Mouse (Mus musculus): ENCODE measurements around the gene Rasgrp3. TPM values are rescaled to one million over a fixed set of nuclear protein-coding genes. Genes with fewer than 3 reads are reported as not detected.
A peak's percentile ranks its signal among the peaks of the same experiment; 100 is the strongest.
"Not testable (repeated sequence)": the region's sequence is repeated elsewhere in the genome, so short reads cannot be mapped to it uniquely, and the experiment has no call there.

Rasgrp3 gene
- polyA plus RNA-seq, 1 experiment from 2014 or later: 15.9 TPM

DNA sequence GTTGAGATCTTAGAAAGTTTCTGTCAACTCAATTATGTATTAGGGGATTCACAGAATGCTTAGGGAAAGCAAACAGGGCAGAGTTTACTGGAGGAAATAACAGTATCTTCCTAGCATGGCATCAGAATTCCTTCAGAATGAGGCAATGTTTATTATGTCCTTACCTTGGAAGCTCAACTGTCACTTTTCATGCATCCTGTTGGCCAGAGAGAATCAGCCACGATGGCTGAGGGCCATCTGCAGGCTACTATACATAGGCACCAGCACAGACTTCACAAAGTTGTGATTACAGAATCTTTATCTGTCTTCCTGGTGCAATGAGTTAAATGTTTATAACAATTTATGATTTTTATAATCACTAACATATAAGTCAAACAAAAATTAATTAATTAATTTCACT lies 13.3 kb downstream of the Rasgrp3 start:
- DNase-seq (ENCODE audit: low spot score) (no peak), ATAC-seq (replicated peaks; ENCODE audit: low FRiP score, low read depth) (no peak)
- 79% methylated on average over 1 of the region's 1 CpGs for WGBS
- no peaks in the 10 kb centered on the region for H3K9me3 ChIP-seq (replicated peaks; ENCODE audit: low read length)
- H3K4me2 ChIP-seq (ENCODE audit: low read length): no peak overlapping the region
- H3K4me3 ChIP-seq (replicated peaks; ENCODE audit: low read depth, low read length): no peak overlapping the region
- no peaks in the 10 kb centered on the region for H3K27me3 ChIP-seq (ENCODE audit: insufficient read depth, low read length)
- H3K4me1 ChIP-seq (replicated peaks; ENCODE audit: insufficient read depth, low read length): no peaks in the 10 kb centered on the region
- H3K9ac ChIP-seq (ENCODE audit: low read depth, low read length): no peak overlapping the region
- H3K36me3 ChIP-seq (ENCODE audit: insufficient read depth, low read length): no peaks in the 10 kb centered on the region
- H3K27ac ChIP-seq: no peak overlapping the region
- no peak for TF ChIP-seq CTCF (IDR thresholded peaks at IDR 0.05; ENCODE audit: low read depth)

DNA sequence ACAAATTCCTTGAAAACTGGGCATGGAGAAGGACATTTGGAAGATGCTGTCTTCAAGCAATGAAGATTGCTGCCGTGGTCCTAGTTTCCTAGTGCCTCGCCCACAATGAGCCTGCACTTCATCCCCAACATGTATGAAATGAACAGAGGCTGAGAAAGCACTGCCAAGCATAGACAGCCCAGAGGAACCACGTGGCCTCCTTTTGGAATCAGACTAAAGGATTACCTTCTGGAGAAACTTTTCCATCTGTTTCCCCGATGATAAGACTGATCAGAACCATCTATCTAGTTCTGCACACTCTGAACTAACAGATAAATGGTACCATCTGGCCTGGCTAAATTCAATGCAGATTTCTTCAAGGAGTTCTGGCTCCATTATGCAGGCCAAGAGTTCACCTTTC lies 16.6 kb downstream of the Rasgrp3 start:
- WGBS: 87% methylated on average over 4 of the region's 4 CpGs

GRCm38 (mm10) chr17:75453639-75454038 lies 17.9 kb downstream of the Rasgrp3 start:
- H3K9me3 ChIP-seq (replicated peaks; ENCODE audit: low read length): no peaks in the 10 kb centered on the region
- no peak for DNase-seq (ENCODE audit: low spot score)

More for the DNA sequence above, 16.6 kb downstream of the Rasgrp3 start:
- Histone ChIP-seq H3K4me3 (replicated peaks; ENCODE audit: low read depth, low read length) (no peak overlapping the region), H3K4me2 (ENCODE audit: low read length) (no peak overlapping the region), H3K4me1 (replicated peaks; ENCODE audit: insufficient read depth, low read length) (no peaks in the 10 kb centered on the region), H3K27ac (no peak overlapping the region), H3K9ac (ENCODE audit: low read depth, low read length) (no peak overlapping the region), H3K36me3 (ENCODE audit: insufficient read depth, low read length) (no peaks in the 10 kb centered on the region), H3K27me3 (ENCODE audit: insufficient read depth, low read length) (no peaks in the 10 kb centered on the region), H3K9me3 (replicated peaks; ENCODE audit: low read length) (no peaks in the 10 kb centered on the region)
- TF ChIP-seq CTCF (IDR thresholded peaks at IDR 0.05; ENCODE audit: low read depth): no peak
- no peak for ATAC-seq (replicated peaks; ENCODE audit: low FRiP score, low read depth)
- no peak for DNase-seq (ENCODE audit: low spot score)

GRCm38 (mm10) chr17:75456096-75456495 lies 20.4 kb downstream of the Rasgrp3 start:
- ATAC-seq (replicated peaks; ENCODE audit: low FRiP score, low read depth); H3K27me3 ChIP-seq (ENCODE audit: insufficient read depth, low read length); H3K36me3 ChIP-seq (ENCODE audit: insufficient read depth, low read length); H3K4me3 ChIP-seq (replicated peaks; ENCODE audit: low read depth, low read length); H3K9ac ChIP-seq (ENCODE audit: low read depth, low read length); DNase-seq (ENCODE audit: low spot score); H3K9me3 ChIP-seq (replicated peaks; ENCODE audit: low read length); H3K4me2 ChIP-seq (ENCODE audit: low read length); H3K27ac ChIP-seq; H3K4me1 ChIP-seq (replicated peaks; ENCODE audit: insufficient read depth, low read length): not testable (repeated sequence)
- WGBS: 89% methylated on average over 7 of the region's 9 CpGs

More at GRCm38 (mm10) chr17:75453639-75454038, 17.9 kb downstream of the Rasgrp3 start:
- no peaks in the 10 kb centered on the region for H3K4me1 ChIP-seq (replicated peaks; ENCODE audit: insufficient read depth, low read length)
- no peaks in the 10 kb centered on the region for H3K27me3 ChIP-seq (ENCODE audit: insufficient read depth, low read length)
- H3K27ac ChIP-seq: no peak overlapping the region
- no peaks in the 10 kb centered on the region for H3K36me3 ChIP-seq (ENCODE audit: insufficient read depth, low read length)
- H3K4me2 ChIP-seq (ENCODE audit: low read length): no peak overlapping the region
- no peak overlapping the region for H3K9ac ChIP-seq (ENCODE audit: low read depth, low read length)
- no peak overlapping the region for H3K4me3 ChIP-seq (replicated peaks; ENCODE audit: low read depth, low read length)
- ATAC-seq (replicated peaks; ENCODE audit: low FRiP score, low read depth): no peak
- no peak for TF ChIP-seq CTCF (IDR thresholded peaks at IDR 0.05; ENCODE audit: low read depth)

DNA sequence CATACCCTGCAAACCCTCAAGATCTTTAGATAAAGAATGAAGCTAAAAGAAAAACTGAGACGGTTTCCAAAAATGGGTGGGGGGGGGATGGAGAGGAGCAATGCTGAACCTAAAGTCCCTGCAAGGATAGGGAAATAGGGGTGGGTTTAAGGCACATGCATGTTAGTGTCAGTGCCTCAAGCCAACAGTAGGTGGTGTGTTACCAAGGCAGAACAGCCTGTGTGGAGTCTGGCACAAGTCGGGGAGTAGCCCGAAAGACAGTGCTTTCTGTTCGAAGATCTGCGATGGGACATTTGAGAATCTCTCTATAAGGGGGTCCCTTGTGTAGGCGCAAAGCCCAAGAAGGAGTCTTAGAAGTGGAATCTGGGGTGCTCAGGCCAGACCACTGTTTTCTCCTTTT lies 24.9 kb downstream of the Rasgrp3 start:
- Histone ChIP-seq H3K27ac (no peak overlapping the region), H3K9ac (ENCODE audit: low read depth, low read length) (no peak overlapping the region), H3K4me1 (replicated peaks; ENCODE audit: insufficient read depth, low read length) (peaks cover 9% of the 10 kb centered on the region), H3K4me2 (ENCODE audit: low read length) (no peak overlapping the region), H3K9me3 (replicated peaks; ENCODE audit: low read length) (no peaks in the 10 kb centered on the region), H3K27me3 (ENCODE audit: insufficient read depth, low read length) (no peaks in the 10 kb centered on the region), H3K36me3 (ENCODE audit: insufficient read depth, low read length) (no peaks in the 10 kb centered on the region), H3K4me3 (replicated peaks; ENCODE audit: low read depth, low read length) (no peak overlapping the region)
- 92% methylated on average over 6 of the region's 6 CpGs for WGBS
- ATAC-seq (replicated peaks; ENCODE audit: low FRiP score, low read depth) (no peak), DNase-seq (ENCODE audit: low spot score) (no peak)
- TF ChIP-seq CTCF (IDR thresholded peaks at IDR 0.05; ENCODE audit: low read depth): peak; percentile 43; the same call in 1 of the 2 replicates

DNA sequence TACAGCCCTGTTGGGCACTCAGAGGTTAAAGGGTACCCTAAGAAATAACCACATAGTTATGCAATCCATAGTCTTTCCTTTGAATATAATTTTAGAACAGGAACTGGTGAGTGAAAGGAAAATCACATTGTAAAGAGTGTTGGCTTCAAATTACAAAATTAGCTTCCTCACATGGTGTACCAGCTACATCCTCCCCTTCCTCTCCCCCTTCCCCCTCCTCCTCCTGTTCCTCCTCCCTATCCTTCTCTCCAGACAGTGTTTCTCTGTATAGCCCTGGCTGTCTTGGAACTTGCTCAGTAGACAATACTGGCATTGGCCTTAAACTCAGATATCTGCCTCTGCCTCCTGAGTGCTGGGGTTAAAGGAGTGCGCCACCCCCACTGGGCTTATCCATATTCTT lies 26.1 kb downstream of the Rasgrp3 start:
- Histone ChIP-seq H3K36me3 (ENCODE audit: insufficient read depth, low read length) (no peaks in the 10 kb centered on the region), H3K4me3 (replicated peaks; ENCODE audit: low read depth, low read length) (no peak overlapping the region), H3K4me2 (ENCODE audit: low read length) (no peak overlapping the region), H3K27me3 (ENCODE audit: insufficient read depth, low read length) (no peaks in the 10 kb centered on the region), H3K27ac (no peak overlapping the region), H3K4me1 (replicated peaks; ENCODE audit: insufficient read depth, low read length) (peaks cover 15% of the 10 kb centered on the region), H3K9ac (ENCODE audit: low read depth, low read length) (no peak overlapping the region), H3K9me3 (replicated peaks; ENCODE audit: low read length) (no peaks in the 10 kb centered on the region)
- 77% methylated on average over 1 of the region's 1 CpGs for WGBS
- no peak for TF ChIP-seq CTCF (IDR thresholded peaks at IDR 0.05; ENCODE audit: low read depth)
- no peak for DNase-seq (ENCODE audit: low spot score)
- ATAC-seq (replicated peaks; ENCODE audit: low FRiP score, low read depth): no peak

DNA sequence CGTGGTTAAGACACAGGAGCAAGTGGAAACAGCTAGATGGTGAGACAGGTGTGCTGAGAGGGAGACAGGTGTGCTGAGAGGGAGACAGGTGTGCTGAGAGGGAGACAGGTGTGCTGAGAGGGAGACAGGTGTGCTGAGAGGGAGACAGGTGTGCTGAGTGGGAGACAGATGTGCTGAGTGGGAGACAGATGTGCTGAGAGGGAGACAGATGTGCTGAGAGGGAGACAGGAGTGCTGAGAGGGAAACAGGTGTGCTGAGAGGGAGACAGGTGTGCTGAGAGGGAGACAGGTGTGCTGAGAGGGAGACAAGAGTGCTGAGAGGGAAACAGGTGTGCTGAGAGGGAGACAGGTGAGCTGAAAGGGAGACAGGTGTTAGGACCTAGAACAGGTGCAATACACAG lies 27.5 kb downstream of the Rasgrp3 start:
- DNase-seq (ENCODE audit: low spot score); H3K4me2 ChIP-seq (ENCODE audit: low read length); H3K9me3 ChIP-seq (replicated peaks; ENCODE audit: low read length); H3K4me3 ChIP-seq (replicated peaks; ENCODE audit: low read depth, low read length); ATAC-seq (replicated peaks; ENCODE audit: low FRiP score, low read depth); H3K27ac ChIP-seq; H3K9ac ChIP-seq (ENCODE audit: low read depth, low read length); H3K27me3 ChIP-seq (ENCODE audit: insufficient read depth, low read length); H3K36me3 ChIP-seq (ENCODE audit: insufficient read depth, low read length): not testable (repeated sequence)
- WGBS: 84% methylated on average over 1 of the region's 1 CpGs
- H3K4me1 ChIP-seq (replicated peaks; ENCODE audit: insufficient read depth, low read length): peaks cover 15% of the 10 kb centered on the region

Data from kidney, postnatal 0 days (tissue).